Mouse (Mus musculus) retina, embryonic 14.5 days (tissue): Measurements from ENCODE around the gene Ttc28.
A peak's percentile ranks its signal among the peaks of the same experiment; 100 is the strongest.

Experiments used
- DNase-seq: peaks from one replicate; pipeline ENCODE4 v3.0.0-alpha.2; 2015; ENCODE audit warnings: low spot score

Ttc28 gene

DNA sequence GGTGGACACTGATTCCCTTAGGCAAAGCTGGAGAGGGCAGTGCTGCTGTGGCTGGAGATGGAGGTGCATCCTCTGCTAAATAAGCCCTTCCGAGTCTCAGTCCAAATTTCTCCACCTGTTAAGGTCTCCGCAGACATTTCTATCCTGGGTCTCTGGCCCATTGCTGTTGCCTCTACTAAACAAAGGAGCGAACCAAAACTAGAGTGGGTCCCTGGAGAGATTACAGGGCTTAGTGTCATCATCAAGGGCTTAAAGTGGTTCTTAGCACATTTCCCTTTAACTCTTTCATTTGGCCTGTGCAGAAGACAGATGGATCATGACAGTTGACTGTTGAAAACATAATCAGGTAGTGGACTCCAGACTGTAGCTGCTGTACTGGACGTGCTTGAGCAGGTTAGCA lies 9.0 kb downstream of the Ttc28 start:
- peak; percentile 35 for DNase-seq

DNA sequence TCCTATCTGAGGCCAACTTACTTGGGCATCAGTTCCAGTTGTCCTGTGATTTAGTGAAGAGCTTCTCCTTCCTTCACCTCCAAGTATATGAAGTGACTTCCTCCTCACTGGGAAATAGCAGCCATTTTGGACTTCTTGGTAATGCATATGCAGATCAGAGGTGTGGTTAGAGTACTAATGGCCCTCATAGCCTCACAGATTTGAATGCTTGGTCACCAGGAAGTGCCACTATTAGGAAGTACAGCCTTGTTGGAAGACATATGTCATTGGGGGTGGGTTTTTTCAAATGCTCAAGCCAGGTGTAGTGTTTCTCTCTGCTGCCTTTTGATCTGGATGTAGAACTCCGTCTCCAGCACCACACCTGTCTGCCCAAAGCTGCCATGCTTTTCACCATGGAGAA lies 10.3 kb downstream of the Ttc28 start:
- no peak for DNase-seq

DNA sequence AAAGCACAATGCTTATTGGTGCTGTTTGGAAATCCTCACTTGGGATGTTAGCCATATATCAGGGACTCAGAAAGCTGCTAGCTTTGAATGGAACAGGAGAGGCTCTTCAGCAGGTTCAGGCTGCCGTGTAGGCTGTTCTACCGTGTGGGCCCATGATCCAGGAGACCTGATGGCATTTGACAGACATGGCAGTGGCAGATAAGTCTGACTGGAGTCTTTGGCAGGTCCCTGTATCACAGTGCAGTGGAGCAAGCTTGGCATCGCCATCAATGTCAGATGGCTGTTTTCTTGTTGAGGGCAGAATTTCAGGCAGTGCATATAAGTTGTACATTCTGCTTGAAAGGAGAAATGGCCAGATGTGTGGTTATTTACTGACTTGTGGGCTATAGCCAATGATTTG lies 11.0 kb downstream of the Ttc28 start:
- DNase-seq: no peak

DNA sequence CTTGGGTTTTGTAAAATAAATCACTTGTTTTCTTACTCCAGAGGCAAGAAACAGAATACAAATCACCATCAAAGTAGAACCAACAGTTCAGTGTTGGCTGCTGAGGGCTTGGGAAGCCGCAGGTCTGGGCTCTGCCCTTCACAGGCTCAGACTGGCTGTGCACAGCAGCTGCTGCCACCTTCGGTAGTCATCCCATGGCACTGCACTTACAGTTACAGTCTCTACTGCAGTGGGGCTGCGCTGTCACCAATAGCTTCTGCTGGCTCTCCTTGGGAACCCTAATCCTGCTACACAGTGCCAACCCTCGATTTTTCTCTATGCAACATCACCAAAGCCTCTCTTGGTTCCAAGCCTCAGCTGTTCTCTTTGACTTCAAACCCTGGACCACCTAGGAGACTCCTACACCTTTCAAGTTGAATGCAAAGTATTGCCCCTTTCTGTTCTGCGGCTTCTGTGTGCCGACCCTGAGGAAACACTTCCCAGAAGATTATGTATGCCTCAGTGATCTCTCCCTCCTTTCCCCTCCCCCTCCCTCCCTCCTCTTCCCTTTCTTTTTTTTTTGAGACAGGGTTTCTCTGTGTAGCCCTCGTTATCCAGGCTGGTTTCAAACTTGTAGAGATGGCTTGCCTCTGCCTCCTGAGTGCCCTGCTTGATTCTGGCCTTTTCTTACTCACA lies 17.6 kb downstream of the Ttc28 start:
- peak; percentile 63 for DNase-seq

DNA sequence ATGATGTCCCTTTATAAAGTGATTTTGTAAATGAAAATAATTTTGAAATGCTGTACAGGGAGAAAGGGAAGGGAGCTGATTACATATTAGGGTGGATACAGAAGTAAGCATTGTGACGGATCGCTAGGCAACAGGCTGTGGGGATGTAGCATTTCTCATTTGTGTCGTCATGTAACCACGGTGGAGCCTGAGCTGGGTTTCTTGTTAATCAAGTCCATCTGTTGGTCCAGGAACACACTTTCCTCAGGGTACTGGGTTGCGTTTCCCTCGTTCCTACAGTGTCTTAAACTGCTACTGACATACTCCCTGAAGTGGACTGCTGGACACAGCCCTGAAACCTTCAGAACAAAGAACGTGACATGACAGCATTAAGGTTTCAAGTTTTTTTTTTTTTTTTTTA lies 18.6 kb downstream of the Ttc28 start:
- no peak for DNase-seq

DNA sequence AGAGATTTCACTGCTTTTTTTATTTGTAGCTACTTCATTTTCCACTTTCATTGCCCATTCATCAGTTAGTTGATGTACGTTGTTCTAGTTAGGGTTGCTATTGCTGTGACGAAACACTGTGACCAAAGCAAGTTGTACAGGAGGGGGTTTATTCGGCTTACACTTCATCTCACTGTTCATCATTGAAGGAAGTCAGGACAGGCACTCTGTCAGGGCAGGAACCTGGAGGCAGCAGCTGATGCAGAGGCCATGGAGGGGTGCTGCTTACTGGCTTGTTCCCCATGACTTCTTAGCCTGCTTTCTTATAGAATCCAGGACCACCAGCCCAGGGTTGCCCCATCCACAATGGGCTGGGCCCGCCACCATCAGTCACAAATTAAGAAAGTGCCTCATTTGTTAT lies 19.2 kb downstream of the Ttc28 start:
- no peak for DNase-seq

DNA sequence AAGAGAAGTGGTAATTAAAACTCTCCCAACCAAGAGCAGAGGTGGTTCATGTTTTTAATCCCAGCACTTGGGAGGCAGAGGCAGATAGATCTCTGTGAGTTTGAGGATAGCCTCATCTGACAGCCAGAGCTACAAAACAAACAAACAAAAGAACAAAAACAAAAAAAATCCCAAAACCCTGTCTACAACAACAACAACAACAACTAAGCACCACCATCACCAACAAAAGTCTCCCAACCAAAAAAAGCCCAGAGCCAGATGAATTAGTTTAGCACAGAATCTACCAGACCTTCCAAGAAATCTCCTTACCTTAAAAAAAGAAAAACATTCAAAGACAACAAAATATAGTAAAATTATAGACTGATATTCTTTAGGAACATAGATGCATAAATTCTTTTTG lies 20.7 kb downstream of the Ttc28 start:
- DNase-seq: no peak

DNA sequence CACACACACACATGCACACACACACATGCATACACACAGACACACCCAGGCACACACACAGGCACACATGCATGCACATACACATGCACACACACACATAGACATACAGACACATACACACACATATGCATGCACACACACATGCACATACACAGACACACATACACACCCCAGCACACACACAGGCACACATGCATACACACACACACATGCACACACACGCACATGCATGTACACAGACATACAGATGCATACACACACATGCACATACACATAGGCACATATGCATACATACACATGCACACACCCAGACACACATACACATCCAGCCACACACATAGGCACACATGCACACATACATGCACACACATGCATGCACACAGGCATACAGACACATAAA lies 27.1 kb downstream of the Ttc28 start:
- no peak for DNase-seq

DNA sequence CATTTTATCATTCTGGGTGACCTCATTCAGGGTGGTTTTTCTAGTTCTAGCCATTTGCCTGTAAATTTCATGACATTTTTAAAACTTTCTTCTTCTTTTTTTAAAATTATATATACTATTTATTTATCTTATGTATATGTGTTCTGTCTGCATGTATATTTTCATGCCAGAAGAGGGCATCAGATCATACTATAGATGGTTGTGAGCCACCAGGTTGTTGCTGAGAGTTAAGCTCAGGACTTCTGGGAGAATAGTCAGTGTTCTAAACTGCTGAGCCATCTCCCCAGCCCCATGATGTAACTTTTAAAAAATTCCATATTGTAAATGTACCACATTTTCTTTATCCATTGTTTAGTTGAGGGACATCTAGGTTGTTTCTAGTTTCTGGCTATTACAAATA lies 29.3 kb downstream of the Ttc28 start:
- DNase-seq: peak; percentile 15

DNA sequence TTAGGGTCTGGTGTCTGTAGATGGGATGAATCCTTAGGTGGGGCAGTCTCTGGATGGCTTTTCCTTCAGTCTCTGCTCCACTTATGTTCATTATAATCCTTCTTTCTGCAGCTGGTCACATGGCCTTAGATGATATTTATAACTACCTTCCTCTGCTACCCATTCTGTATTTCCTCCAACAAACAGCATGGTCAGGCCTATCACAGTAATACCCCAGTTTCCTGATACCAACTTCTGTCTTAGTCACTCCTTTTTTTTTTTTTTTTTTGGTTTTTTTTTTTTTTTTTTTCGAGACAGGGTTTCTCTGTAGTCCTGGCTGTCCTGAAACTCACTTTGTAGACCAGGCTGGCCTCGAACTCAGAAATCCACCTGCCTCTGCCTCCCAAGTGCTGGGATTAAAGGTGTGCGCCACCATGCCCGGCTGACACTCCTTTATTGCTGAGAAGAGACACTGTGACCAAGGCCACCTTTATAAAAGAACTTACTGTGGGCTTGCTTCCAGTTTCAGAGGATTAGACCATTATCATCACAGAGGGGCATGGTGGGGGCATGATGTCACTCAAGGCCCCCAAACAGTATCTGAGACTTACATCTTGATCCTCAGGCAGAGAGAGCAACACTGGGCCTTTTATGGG lies 30.5 kb downstream of the Ttc28 start:
- DNase-seq: no peak

DNA sequence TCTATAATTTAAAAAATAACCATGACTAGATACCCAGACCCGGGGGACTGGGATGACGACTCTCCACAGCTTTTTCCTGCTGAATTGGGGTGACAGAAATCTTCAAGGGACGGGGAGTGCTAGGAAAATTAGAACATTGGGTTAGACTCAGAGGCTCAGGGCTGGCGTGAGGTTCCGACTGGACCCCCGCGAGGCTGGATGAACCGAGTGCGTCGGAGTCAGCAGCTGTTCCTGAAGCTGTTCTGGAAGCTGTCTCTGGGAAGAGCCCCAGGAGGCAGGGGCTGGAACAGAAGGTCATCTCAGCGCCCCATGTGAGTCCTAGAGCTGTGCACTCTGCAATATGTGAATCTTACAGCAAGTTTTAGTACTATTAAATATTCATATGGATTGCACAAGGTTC lies 35.3 kb downstream of the Ttc28 start:
- DNase-seq: no peak

DNA sequence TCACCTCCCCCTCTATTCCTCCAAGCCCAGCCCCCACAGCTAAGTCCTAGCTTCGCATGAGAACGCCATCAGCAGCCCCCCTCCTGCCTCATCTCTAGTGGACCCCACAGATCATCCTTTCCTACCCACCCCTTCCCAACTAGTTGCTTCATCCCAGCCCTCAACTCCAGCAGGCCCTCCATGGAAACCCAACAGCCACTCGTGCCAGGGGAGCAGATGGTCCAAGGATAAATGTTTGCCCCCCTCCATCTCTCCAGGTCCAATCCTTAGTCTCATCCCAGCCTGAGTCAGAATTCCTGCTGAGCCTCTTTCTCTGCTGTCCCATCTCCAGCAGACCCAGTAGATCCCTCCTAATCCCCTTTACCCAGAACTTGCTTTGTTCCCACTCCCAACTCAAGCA lies 36.6 kb downstream of the Ttc28 start:
- DNase-seq: no peak

DNA sequence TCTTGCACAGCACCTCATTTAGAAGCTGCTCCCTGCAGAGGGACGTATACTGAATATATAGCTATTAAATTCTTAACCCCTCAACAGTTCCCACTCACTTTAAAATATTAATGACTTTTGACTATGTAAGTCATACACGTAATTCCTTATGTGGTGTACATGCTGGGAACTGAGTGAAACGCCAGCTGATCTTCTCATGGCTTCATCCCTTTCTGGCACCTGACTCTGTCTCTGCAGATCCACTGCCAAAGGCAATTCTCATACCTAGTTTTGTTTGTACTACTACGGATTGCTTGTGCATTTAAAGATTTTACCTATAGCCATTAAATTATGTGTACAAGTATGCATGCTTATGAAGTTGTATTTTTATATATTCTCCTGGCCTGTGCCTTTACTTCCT lies 39.9 kb downstream of the Ttc28 start:
- no peak for DNase-seq

DNA sequence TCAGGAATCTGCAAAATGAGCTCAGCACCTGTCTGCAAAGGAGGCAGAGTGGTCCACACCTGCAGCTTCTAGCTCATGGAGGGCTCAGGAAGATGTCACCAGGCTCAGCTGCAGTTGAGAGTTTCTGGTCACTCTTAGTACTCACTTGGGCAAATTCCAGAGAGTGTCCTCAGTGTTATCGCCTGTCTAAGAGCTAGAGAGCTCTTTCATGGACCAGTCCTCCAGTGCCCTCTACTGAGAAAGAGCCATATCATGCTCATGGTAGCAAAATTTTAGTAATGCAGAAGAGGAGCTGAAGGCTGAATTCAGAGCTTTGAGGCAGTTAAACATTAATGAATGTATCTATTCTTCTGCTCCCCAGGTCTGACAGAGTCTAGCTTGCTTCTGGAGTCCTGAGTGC lies 43.7 kb downstream of the Ttc28 start:
- DNase-seq: peak; percentile 27

DNA sequence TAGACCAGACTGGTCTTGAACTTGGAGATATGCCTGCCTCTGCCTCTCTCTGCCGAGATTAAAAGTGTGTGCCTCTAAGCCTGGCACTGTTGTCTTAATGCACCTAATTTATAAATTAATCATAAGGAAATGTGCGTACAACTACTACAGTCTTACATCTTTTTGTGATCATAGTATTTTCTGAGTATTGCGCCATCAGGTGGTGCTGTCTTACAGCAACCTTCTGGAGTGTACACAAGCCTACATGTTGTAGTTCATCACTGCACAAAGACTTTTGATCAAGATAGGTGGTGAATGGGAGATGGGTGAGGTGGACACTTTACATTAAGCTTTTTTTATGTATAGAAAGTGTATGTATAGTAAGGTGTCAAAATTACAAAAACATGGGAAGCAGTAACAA lies 45.0 kb downstream of the Ttc28 start:
- DNase-seq: no peak

DNA sequence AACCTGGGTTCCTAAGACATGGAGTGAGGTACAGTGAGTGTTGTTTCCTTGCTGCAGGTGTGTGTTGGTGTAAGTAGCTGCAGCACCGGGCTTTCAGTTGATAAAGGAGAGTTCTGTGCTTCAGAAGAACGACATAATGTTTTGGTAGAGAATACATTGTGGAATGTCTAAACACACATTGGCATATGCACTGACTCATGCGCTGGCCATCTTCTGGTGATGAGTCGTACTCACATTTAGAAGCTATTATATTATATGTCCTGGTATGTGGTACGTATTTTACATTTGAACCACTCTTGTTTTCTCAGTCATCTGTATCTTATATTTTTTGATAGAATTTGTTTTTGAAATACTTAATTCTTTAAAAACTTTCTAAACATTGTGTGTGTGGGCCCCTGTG lies 46.2 kb downstream of the Ttc28 start:
- DNase-seq: no peak

DNA sequence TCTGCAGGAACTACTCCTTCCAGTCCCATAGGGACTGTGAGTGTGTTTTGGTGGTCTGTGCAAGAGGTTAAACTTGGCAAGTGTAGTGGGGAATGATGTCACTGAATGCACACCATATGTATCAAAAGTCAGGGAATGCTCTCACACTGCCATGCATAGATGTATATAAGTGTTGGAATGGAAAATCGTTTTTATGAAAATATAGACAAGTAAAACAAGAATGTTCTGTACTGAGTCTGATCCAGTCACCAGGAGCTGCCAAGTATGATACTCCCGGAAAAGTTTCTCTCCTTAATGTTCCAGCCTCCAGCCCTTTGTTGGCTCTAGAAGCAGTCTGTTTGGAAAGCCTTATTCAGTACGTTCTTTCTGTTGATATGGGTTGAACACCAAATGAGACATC lies 48.7 kb downstream of the Ttc28 start:
- no peak for DNase-seq

DNA sequence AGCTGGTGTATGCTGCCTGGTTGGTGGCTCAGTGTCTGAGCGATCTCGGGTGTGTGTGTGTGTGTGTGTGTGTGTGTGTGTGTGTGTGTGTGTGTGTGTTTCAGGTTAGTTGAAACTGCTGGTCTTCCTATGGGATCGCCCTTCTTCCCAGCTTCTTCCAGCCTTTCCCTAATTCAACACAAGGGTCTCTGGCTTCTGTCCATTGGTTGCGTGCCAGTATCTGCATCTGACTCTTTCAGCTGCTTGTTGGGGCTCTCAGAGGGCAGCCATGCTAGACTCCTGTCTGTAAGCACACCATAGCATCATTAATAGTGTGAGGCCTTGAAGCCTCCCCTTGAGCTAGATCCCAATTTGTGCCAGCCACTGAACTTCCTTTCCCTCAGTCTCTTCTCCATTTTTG lies 49.7 kb downstream of the Ttc28 start:
- DNase-seq: no peak

DNA sequence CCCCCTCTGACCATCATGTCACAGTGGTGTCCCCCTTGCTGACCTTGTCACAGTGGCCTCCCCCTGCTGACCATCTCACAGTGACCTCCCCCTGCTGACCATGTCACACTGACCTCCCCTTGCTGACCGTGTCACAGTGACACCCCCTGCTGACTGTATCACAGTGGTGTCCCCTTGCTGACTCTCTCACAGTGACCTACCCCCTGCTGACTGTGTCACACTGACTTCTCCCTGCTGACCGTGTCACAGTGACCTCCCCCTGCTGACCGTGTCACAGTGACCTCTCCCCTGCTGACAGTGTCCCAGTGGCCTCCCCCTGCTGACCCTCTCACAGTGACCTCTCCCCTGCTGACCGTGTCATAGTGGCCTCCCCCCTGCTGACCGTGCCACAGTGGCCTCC lies 57.0 kb downstream of the Ttc28 start:
- DNase-seq: peak; percentile 13

DNA sequence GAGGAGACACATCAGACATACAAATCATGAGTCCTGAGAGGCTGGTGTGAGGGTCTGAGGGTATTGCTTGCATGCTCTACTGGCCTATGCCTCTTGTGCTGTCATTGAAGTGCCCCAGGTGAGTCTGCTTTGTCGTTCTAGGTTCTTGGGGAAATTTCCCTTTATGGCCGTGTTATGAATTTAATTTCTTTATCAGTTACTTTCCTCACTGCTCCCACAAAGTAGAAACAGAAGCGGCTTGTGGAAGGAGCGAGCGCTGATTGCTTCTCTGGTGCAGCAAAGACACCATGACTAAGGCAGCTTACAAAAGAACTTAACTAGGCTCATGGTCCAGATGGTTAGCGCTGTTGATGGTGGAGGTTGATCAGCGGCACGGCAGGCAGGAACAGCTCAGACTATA lies 64.7 kb downstream of the Ttc28 start:
- no peak for DNase-seq

DNA sequence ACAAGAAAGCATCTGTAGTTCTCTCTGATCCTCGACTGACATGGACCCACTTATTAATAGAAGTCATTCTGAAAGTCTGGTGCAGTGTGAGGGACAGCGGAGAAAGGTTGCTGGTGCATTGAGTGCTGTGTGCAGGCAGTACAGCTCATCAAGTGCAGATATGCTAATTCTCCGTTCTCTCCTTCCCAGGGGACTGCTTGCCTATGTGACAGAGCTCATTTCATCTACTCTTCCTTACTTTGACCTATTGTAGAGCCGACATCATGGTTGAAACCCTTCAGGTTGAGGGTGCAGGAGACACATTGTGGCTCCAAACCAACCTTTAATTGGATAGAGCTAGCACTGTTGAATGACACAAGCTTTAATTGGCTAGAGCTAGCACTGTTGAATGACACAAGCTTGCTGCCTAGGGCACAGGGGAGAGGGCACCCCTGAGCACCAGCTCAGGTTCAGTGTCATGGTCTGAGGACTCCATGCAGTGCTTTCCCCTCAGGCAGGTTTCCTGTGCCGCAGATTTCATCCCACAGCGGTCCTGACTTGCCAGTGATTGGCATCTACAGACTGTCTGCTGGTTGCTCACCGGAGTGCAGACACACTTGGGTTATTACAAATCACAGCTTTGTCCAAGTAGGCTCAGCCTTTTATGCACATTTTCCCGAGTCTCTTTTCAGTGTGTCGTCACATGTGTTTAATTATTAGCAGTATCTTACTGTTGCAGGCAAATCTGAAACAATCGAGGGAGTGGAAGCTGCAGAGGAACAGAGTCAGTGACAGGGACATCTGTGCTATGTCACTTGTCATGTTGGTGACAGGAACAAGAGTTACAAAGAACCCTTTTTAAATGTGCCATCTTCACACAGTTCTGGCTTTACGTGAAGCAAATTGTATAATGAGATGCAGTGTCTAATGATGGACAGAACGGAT lies 69.1 kb downstream of the Ttc28 start:
- peak; percentile 18 for DNase-seq

DNA sequence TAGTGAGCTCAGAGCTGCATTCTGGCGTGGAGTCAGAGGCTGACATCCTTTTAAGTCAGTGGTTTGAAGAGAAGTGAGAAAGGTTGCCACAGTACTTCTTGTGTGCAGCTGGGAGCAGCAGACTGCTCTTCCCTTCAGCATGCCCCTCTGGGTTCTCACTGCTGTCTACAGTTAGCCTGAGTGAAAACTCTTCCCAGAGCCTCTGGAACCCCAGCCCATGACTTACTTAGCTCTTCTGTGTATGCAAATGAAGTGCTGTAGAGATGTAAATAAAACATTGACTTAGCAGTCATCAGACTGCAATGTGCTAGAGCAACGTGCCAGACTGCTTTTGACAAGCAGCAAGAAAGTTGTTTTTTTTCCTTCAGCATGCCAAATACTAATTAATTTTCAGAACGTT lies 70.2 kb downstream of the Ttc28 start:
- no peak for DNase-seq

DNA sequence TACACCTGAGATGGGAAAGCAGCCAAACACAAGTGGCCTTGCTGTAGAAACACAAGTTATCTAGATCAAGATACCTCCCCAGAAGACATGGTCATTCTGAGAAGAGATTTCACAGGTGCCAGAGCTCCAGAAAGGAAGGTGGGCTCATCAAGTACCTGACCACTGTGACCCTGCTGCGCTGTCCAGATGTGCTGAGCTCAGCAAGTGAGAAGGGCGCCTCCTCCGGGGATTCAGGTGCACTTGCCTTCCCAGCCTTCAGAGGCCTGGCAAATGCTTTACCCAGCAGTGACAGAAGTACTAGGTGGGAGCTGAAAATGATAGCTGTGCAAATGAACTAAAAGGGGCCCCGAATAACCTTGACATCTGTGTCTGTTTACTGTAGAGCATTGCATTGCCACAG lies 78.6 kb downstream of the Ttc28 start:
- DNase-seq: no peak
